Comparison of ENCODE assay signal across 25 mouse cellular contexts in the genomic region with DNA sequence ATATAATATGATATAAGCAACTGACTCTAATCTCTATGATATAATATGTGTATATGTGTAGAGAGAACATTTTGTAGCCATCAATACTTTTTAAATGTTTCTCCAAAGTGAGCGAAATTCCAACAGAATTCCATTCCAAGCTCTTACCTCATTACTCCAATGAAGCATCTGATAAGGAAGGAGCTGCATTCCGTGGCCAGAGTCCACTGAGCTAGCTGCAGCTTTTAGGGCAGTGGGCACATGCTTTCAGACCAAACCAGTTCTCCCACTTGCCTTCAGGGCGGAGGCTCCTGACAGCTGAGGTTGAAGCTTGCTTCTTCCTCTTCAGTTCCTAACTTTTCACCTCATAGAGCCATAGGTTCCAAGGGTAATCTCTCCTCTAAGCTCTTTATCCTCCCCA. TPM values are rescaled to one million over a fixed set of nuclear protein-coding genes. Genes with fewer than 3 reads are reported as not detected.
A peak's percentile ranks its signal among the peaks of the same experiment; 100 is the strongest.
DNase-seq lines count a peak whose midpoint lies in the region; ATAC-seq and TF ChIP-seq lines count a peak whose summit lies in the region.
"Had no signal": no experiment of that assay in that cellular context is flagged by ENCODE, and none has a peak within 500 bp of the region (broad histone marks: within the 10 kb centered on the region; RNA-seq: fewer than 3 reads in every experiment).

No protein-coding gene starts in this region.

- H3K9ac ChIP-seq in lung, embryonic 15.5 days = no peak overlapping the region
- H3K9ac ChIP-seq in forebrain, embryonic 12.5 days = no peak overlapping the region
- H3K9ac ChIP-seq: embryonic facial prominence, embryonic 12.5 days; forebrain, embryonic 15.5 days; liver, embryonic 14.5 days; midbrain, embryonic 13.5 days; neural tube, embryonic 13.5 days had no signal

- no peak for TF ChIP-seq POLR2A in lung, adult 2 months (IDR thresholded peaks at IDR 0.05; ENCODE audit: borderline replicate concordance, extremely low read depth, low read depth, low read length)

- TF ChIP-seq CTCF in lung, adult 2 months (IDR thresholded peaks at IDR 0.05; ENCODE audit: insufficient read depth, low read length) = no peak

- no peak overlapping the region for H3K4me3 ChIP-seq in lung, embryonic 15.5 days
- H3K4me3 ChIP-seq in lung, adult 2 months (replicated peaks; ENCODE audit: extremely low read depth, low read depth, low read length) = no peak overlapping the region
- H3K4me3 ChIP-seq in forebrain, embryonic 12.5 days (replicated peaks) = no peak overlapping the region
- H3K4me3 ChIP-seq: embryonic facial prominence, embryonic 12.5 days; forebrain, embryonic 15.5 days; midbrain, embryonic 13.5 days; neural tube, embryonic 13.5 days had no signal

- no peaks in the 10 kb centered on the region for H3K36me3 ChIP-seq in lung, embryonic 15.5 days
- H3K36me3 ChIP-seq in forebrain, embryonic 12.5 days (replicated peaks) = no peaks in the 10 kb centered on the region
- H3K36me3 ChIP-seq: embryonic facial prominence, embryonic 12.5 days; forebrain, embryonic 15.5 days; midbrain, embryonic 13.5 days; neural tube, embryonic 13.5 days had no signal

- H3K27ac ChIP-seq in lung, embryonic 15.5 days = 0 out of 2 replicates have a peak overlapping the region, but pooled peaks have one; percentile 47
- no peak overlapping the region for H3K27ac ChIP-seq in forebrain, embryonic 12.5 days
- H3K27ac ChIP-seq: embryonic facial prominence, embryonic 12.5 days; forebrain, embryonic 15.5 days; liver, embryonic 14.5 days; macrophage; midbrain, embryonic 13.5 days; neural tube, embryonic 13.5 days had no signal

- H3K9me3 ChIP-seq in lung, embryonic 15.5 days = no peaks in the 10 kb centered on the region
- H3K9me3 ChIP-seq in forebrain, embryonic 12.5 days = no peaks in the 10 kb centered on the region
- H3K9me3 ChIP-seq: embryonic facial prominence, embryonic 12.5 days; forebrain, embryonic 15.5 days; midbrain, embryonic 13.5 days; neural tube, embryonic 13.5 days had no signal

- H3K4me1 ChIP-seq in lung, embryonic 15.5 days = 0 out of 2 replicates have a peak, but pooled peaks cover 3% of the 10 kb centered on the region
- no peaks in the 10 kb centered on the region for H3K4me1 ChIP-seq in lung, adult 2 months (ENCODE audit: control insufficient read depth, insufficient read depth, low read length)
- no peaks in the 10 kb centered on the region for H3K4me1 ChIP-seq in forebrain, embryonic 12.5 days
- H3K4me1 ChIP-seq: forebrain, embryonic 15.5 days; midbrain, embryonic 13.5 days; neural tube, embryonic 13.5 days had no signal

- ATAC-seq in lung, embryonic 15.5 days (ENCODE audit: borderline replicate concordance, extremely low read depth, low FRiP score, low TSS enrichment) = peak; percentile 59; the same call in 1 of the 2 replicates
- ATAC-seq in forebrain, embryonic 12.5 days (ENCODE audit: low FRiP score) = no peak
- ATAC-seq: activated CD4-positive, CD25-positive, alpha-beta regulatory T cell, adult 4 months; forebrain, embryonic 15.5 days; hindbrain, embryonic 16.5 days; midbrain, embryonic 13.5 days had no signal

- WGBS in lung, embryonic 15.5 days = 41% methylated on average over 3 of the region's 3 CpGs
- 42% methylated on average over 3 of the region's 3 CpGs for WGBS in lung, adult 2 months
- 79% methylated on average over 3 of the region's 3 CpGs for WGBS in forebrain, embryonic 12.5 days

- DNase-seq in embryo, embryonic 10 days (ENCODE audit: low spot score) = peak; percentile 34
- DNase-seq in embryo, embryonic 10.5 days (ENCODE audit: low spot score) = no peak
- no peak for DNase-seq in lung, adult 2 months
- DNase-seq in lung, postnatal 36 days = peak; percentile 26
- DNase-seq in yolk sac, embryonic 10.5 days (ENCODE audit: low spot score) = peak; percentile 37
- DNase-seq in spleen, postnatal 36 days (ENCODE audit: low spot score in 2 of 2) = no peak
- DNase-seq: adrenal gland, adult 8-10 months; cerebellum, adult 2 months; cerebellum, postnatal 25 days; embryo, embryonic 11 days; heart, postnatal 14 days; kidney, adult 11 months; kidney, postnatal 14 days; right cerebral cortex, postnatal 4 days; thymus, postnatal 25 days had no signal

- H3K4me2 ChIP-seq in lung, embryonic 15.5 days = no peak overlapping the region
- H3K4me2 ChIP-seq in forebrain, embryonic 12.5 days = no peak overlapping the region
- H3K4me2 ChIP-seq: embryonic facial prominence, embryonic 12.5 days; forebrain, embryonic 15.5 days; midbrain, embryonic 13.5 days; neural tube, embryonic 13.5 days had no signal

- H3K27me3 ChIP-seq in lung, embryonic 15.5 days = no peaks in the 10 kb centered on the region
- H3K27me3 ChIP-seq in forebrain, embryonic 12.5 days = no peaks in the 10 kb centered on the region
- H3K27me3 ChIP-seq: embryonic facial prominence, embryonic 12.5 days; forebrain, embryonic 15.5 days; midbrain, embryonic 13.5 days; neural tube, embryonic 13.5 days had no signal

RNA-seq across cellular contexts. Expression of gene Egfr, which starts 12.8 kb away (rescaled TPM):
- polyA plus RNA-seq in lung, embryonic 15.5 days (2015; fragmentation: Nextera tagmentation; extraction: Ambion mirVana) = 7.1 and 9.3 TPM in 2 replicates
- 25.7 and 34.7 TPM in 2 replicates for polyA plus RNA-seq in lung, adult 2 months (2012; rRNA removed)
- polyA plus RNA-seq in forebrain, embryonic 12.5 days (2016; fragmentation: Nextera tagmentation; extraction: Ambion mirVana) = 3.5 and 4.7 TPM in 2 replicates

Comparison
In these comparisons a context has a peak if more than half of its experiments do, and no peak if none do; other contexts are left out.
1. DNase-seq: peak in embryo, embryonic 10 days (single experiment), lung, postnatal 36 days (single experiment) and yolk sac, embryonic 10.5 days (single experiment); none in embryo, embryonic 10.5 days (single experiment), lung, adult 2 months (single experiment) and spleen, postnatal 36 days (0 of 2).